Mouse (Mus musculus): ENCODE results near the gene Igsf9b. TPM values are rescaled to one million over a fixed set of nuclear protein-coding genes. Genes with fewer than 3 reads are reported as not detected.

The Igsf9b gene
- 10 to 100 TPM; 25.7 to 29.2 TPM for total RNA-seq (2021)

DNA sequence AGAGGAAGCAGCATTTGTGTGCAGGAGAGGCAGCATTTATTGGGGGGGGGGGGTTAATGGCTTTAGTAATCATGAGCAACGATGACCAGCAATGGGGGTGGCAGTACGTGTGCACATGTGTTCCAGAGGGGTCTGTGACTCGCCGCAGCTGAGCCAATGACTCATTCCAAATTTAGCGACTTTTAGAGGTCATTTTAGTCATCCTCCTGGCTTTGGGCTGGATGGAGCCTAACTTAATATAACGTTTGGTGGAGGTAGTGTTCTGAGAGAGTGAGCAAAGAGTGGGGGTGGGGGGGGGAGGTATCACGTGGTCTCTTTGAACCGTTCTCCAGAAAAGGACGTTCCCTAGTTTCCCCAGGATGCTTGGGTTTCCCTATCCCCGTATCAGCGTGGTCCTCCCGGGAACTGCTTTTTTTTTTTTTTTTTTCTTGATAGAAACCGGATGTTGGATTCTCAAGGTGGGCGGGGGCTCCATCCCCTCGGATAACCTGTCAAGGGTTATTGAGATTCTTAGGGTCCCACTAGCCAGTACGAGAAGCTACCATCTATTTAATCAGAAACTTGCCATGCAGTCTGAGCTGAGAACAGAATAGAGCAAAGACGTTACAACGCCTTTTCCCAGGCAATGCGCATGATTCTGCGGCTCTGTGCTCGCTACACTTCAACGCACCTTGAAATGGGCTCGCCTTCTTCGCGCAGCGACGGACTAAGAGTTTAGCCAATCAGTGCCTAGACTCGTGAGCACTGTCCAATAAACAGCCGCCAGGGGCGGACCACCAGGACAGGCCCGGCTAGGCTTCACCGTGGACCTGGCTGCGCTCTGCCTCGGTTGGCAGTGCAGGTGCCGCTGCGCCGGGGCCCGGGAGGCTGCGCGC lies at the start of gene Igsf9b:
Gene Igsf9b (plus strand): TSS at position 794 of the 875 bp plus-strand sequence.
- peak; percentile 95 to 97 for DNase-seq

DNA sequence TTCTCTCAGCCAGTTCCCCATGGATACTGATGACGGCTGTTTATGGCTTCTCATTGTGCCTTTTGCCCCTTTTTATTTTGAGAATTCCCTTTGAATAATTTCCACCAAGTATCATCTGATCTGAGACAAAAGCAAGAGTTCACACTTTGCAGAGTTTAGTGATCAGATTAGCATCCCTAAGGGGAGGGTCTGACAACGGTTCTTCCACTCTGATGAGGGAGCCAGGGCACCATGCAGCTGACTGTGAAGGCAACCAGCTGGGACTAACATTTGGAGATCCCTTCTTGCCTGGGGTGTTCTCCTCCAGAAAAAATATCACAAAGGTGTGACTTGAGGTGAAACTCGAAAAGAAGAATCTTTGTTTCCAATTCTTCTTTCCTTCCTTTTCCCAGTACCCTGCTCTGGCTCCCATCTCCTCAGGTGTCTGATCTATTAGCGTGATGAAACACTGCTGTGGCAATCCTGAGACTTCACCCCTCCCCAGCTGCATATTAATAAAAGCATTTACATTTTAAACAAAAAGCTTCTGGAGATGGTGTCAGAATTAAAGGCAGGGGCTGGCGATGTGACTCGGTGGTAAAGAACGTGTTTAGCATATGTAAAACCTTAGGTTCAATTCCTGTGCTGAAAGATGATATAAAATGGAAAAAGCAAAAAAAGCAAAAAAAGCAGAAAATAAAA lies 46.8 kb upstream of the Igsf9b start:
- DNase-seq = no peak

GRCm38 (mm10) chr9:27256454-27256853 lies 42.5 kb upstream of the Igsf9b start:
- DNase-seq = peak in 1 of 2 experiments; percentile 12

DNA sequence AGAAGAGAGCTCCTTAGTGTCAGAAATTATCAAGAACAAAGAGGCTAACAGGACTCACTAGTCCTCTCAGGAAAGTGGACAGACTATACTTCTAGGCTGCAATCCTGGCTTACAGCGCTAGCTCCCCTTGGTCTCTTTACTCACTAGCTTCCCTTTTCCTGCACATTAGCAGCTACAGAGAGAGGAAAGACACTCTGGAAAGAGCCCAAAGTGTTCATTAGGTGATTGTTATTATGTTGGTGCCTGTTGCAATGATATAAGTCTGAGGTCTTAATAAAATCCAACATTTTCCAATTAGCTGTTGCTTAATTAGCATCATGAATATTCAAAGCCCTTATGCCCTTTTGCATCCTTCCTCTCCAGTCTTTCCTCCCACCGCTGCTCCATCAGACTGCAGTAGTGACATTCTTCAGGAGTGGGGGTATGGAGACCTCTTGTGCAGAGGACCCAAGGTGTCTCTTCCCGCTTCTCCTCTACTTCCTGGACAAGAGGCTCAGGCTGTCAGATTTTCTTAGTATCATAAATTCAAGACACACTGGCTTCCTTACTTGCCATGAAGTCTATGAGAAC lies 38.5 kb upstream of the Igsf9b start:
- DNase-seq = no peak

- peak; percentile 50 to 62 for DNase-seq
These were observed 37.1 kb upstream of the Igsf9b start for GRCm38 (mm10) chr9:27261905-27262304.

DNA sequence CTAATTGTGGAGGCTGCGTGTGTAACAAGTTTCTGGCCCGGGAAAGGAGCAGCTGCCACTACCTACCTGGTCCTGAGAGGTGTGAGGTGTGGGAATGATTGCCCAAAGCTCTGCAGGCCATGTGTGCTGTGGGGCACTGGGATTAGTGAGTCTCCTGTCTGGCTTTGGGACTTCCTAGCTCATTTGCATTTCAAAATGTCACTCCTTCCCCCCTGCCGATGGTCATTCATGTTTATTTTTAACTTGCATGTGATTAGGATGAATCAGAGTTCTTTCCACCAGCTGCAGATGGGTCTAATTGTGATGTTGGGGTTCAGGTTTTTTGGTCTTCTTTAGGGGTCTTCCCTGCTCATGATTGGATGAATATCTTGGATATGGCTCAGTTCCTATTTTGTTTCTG lies 34.0 kb upstream of the Igsf9b start:
- DNase-seq = no peak

GRCm38 (mm10) chr9:27267878-27268277 lies 31.1 kb upstream of the Igsf9b start:
- DNase-seq = no peak

DNA sequence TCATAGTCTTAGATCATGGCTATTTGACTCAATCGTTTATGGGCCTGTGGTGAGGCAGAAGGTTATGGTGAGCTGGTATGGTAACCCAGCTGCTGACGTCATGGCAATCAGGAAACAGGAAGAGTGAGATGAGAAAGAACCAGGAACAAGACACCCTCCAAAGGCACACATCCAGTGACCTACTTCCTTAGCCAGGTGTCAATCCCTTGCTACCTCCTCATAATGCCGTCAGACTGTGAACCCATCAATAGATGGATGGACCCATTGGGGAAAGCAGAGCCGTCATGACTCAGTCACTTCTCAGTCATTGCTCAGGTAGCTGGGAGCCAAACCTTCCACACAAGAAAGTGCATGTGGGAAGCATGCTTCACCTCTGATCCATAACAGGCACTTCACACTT lies 30.5 kb upstream of the Igsf9b start:
- DNase-seq = no peak

GRCm38 (mm10) chr9:27269322-27269721 lies 29.7 kb upstream of the Igsf9b start:
- DNase-seq = no peak

GRCm38 (mm10) chr9:27269904-27270303 lies 29.1 kb upstream of the Igsf9b start:
- DNase-seq = no peak

- DNase-seq = no peak
These were observed 27.1 kb upstream of the Igsf9b start for GRCm38 (mm10) chr9:27271899-27272298.

- DNase-seq = no peak
These were observed 26.1 kb upstream of the Igsf9b start for GRCm38 (mm10) chr9:27272858-27273257.

- no peak for DNase-seq
These were observed 22.6 kb upstream of the Igsf9b start for GRCm38 (mm10) chr9:27276282-27276839.

- DNase-seq = no peak
These were observed 21.5 kb upstream of the Igsf9b start for GRCm38 (mm10) chr9:27277401-27278087.

GRCm38 (mm10) chr9:27279041-27279440 lies 20.0 kb upstream of the Igsf9b start:
- no peak for DNase-seq

DNA sequence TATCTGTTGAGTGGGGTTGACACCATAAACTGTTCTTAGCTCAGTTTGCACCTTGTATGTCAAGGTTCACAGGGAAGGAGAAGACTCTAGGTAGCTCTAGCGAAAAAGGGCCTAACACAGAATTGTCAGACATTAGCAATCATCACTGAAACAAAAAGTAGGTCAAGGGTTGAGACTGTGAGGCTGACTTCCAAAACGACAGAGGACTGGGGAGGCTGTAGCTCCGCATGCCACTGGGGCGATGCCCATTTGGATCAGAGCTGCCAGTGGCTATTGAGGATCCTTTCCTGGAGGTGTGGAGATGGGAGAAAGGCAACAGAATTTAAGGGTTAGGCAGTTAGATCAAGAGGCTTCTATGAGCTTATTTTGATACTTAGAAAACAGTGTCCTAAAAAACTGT lies 18.0 kb upstream of the Igsf9b start:
- no peak for DNase-seq

DNA sequence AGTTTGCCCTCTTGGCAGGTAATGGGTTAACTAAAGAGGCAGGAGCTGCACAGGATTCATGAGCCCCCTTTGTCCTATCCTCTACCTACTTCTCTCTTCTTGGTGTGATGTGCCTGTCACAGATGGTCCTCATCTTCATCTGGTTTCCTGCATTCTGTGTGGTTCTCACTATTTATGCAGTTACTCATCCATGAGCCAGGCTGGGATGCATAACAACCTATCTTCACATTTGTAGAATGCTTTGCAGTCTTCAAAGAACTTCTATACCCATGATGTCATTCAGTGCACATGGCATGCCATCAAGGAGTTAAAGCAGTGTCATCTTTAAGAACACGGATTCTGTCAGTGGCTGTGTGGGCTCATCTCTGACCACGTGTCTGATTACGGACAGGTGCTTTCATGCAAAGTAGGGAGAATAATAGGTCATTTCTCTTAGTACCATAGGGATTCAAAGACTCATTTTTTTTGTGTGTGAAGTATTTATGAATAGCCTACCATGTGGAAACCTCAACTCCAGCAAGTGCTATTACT lies 13.2 kb upstream of the Igsf9b start:
- no peak for DNase-seq

- no peak for DNase-seq
These were observed 12.7 kb upstream of the Igsf9b start for GRCm38 (mm10) chr9:27286296-27286695.

DNA sequence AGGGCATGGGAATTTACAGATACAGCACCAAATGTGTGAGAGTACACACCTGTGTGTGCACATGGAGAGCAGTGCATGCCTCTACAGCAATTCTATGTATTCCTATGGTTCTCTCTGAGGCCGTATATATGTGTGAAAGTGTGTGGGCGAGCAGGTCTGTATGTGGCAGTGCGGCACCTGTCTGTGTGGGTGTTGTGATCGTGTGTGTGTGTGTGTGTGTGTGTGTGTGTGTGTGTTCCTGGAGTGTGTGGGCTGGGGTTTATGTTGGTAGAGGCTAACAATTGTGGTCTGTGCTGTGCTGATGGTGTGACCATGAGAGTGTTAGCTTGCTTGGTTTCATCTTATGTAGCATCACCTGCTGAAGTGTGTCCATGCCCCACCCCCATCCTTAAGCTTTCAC lies 12.1 kb upstream of the Igsf9b start:
- DNase-seq = no peak

DNA sequence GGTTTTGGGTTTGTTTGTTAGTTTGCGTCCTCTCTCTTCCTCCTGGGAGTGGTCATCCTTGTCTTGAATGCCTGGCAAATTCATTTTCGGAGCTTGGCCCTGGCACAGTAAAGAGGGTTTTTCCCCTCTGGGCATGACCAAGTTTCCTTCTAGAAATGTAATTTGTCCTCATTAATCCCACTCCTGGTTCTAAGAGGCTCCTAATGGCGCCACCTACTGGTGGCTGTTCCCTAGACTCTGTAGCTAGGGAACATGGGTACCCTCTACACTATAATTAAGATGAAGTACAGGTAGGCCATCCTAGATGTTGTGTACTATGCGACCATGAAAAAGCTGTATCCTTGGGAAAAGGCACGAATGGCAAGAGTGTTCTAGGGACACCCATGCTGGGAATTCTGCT lies 11.6 kb upstream of the Igsf9b start:
- no peak for DNase-seq

DNA sequence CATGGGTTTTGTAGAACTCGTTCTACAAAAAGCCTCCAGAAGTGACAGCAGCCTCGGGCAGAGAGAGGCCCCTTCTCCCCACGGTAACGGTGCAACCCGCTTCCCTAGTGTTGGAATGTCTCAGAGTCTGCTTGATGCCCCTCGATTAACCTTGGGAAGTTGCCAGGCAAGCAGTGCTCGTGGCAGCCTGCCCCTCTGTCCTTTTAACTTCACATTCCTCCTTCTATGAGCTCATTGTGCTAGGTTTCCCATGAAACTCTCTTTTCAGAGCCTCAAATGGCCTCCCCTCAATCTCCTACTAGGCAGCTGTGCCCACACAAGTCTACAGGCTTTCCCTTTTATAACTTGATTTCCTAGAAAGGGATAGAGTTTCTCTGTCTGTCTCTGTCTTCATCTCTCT lies 10.6 kb upstream of the Igsf9b start:
- DNase-seq = no peak

Measured in layer of hippocampus, postnatal 36 days (tissue).